Mouse (Mus musculus) heart, embryonic 14.5 days (tissue): Measurements from ENCODE around the gene Trdn. TPM values are rescaled to one million over a fixed set of nuclear protein-coding genes. Genes with fewer than 3 reads are reported as not detected.
A peak's percentile ranks its signal among the peaks of the same experiment; 100 is the strongest.

ENCODE experiments used
- ATAC-seq: fragments of 200-750 bp; cut with Nextera tagmentation; 2 replicates; pipeline ENCODE4 v1.8.0; 2017; ENCODE audit warnings: low read depth, moderate TSS enrichment; ENCODE audit not compliant: insufficient number of reproducible peaks, insufficient read depth, low FRiP score
- H3K27ac ChIP-seq, 2 experiments: fragments of 200-500 bp in 1 of 2; fragments of 300-500 bp in 1 of 2; sonication (generic) in 1 of 2; replicated peaks in 1 of 2; 2 replicates each; pipeline ENCODE4 v1.5.1; 2012 to 2014; ENCODE audit warnings: low read depth in 2 of 2, low read length in 2 of 2, control low read depth in 1 of 2, mild to moderate bottlenecking in 1 of 2, mixed read lengths in 1 of 2; ENCODE audit not compliant: control insufficient read depth in 1 of 2, insufficient read depth in 1 of 2
- H3K27me3 ChIP-seq: fragments of 300-500 bp; sonication (generic); 2 replicates; pipeline ENCODE4 v1.6.1; 2014; ENCODE audit warnings: mild to moderate bottlenecking, low read length, control low read depth; ENCODE audit not compliant: control insufficient read depth, insufficient read depth
- H3K36me3 ChIP-seq: fragments of 300-500 bp; sonication (generic); 2 replicates; pipeline ENCODE4 v1.6.1; 2014; ENCODE audit warnings: mild to moderate bottlenecking, control low read depth, low read length, mixed read lengths; ENCODE audit not compliant: control insufficient read depth, insufficient read depth
- H3K4me1 ChIP-seq, 2 experiments: fragments of 200-500 bp in 1 of 2; fragments of 300-500 bp in 1 of 2; sonication (generic) in 1 of 2; 2 replicates each; pipeline ENCODE4 v1.6.1; 2012 to 2014; ENCODE audit warnings: low read length in 2 of 2, control low read depth in 1 of 2, mixed read lengths in 1 of 2; ENCODE audit not compliant: control insufficient read depth in 2 of 2, insufficient read depth in 2 of 2
- H3K4me2 ChIP-seq: fragments of 300-500 bp; sonication (generic); 2 replicates; pipeline ENCODE4 v1.6.1; 2014; ENCODE audit warnings: mild to moderate bottlenecking, low read length
- H3K4me3 ChIP-seq, 2 experiments: fragments of 200-500 bp in 1 of 2; fragments of 300-500 bp in 1 of 2; sonication (generic) in 1 of 2; 2 replicates each; pipeline ENCODE4 v1.5.1; 2012 to 2014; ENCODE audit warnings: low read length in 2 of 2, mild to moderate bottlenecking in 2 of 2, control low read depth in 1 of 2, low read depth in 1 of 2, moderate library complexity in 1 of 2; ENCODE audit not compliant: control insufficient read depth in 1 of 2, insufficient read depth in 1 of 2
- H3K9ac ChIP-seq: fragments of 300-500 bp; sonication (generic); 2 replicates; pipeline ENCODE4 v1.6.1; 2014; ENCODE audit warnings: mild to moderate bottlenecking, low read length
- H3K9me3 ChIP-seq: fragments of 300-500 bp; sonication (generic); 2 replicates; pipeline ENCODE4 v1.6.1; 2016; ENCODE audit warnings: low read length, control low read depth; ENCODE audit not compliant: control insufficient read depth
- WGBS: fragments of 180-500 bp; shearing (Covaris S2); extraction: QIAGEN DNeasy Blood & Tissue Kit; methylation state at CpG from one replicate; pipeline ENCODE4 v1.1.7; 2014; 5-methylcytosine and 5-hydroxymethylcytosine counted together
- polyA plus RNA-seq: library from polyadenylated mRNA; unstranded; fragments of >200 nt; fragmentation: Nextera tagmentation; extraction: Ambion mirVana; gene quantifications from 2 replicates; pipeline ENCODE4 v1.2.1, GENCODE M21; 2014

Gene Trdn
- polyA plus RNA-seq, 1 experiment from 2014 or later: 304 TPM

- Histone ChIP-seq H3K4me2 (no peak overlapping the region), H3K4me1 (peaks cover 0 to 28% of the 10 kb centered on the region in 2 experiments; a peak in 2 of 4 replicates), H3K9ac (no peak overlapping the region), H3K27me3 (no peaks in the 10 kb centered on the region), H3K27ac (no peak overlapping the region), H3K36me3 (no peaks in the 10 kb centered on the region), H3K4me3 (no peak overlapping the region), H3K9me3 (no peaks in the 10 kb centered on the region)
- no peak for ATAC-seq
Measured at GRCm38 (mm10) chr10:33088403-33088802, 8.0 kb downstream of the Trdn start.

- Histone ChIP-seq H3K27me3 (no peaks in the 10 kb centered on the region), H3K9ac (no peak overlapping the region), H3K36me3 (no peaks in the 10 kb centered on the region), H3K9me3 (no peaks in the 10 kb centered on the region), H3K4me2 (peak overlapping the region; percentile 43), H3K4me3 (no peak overlapping the region), H3K27ac (no peak overlapping the region), H3K4me1 (peaks cover 0 to 28% of the 10 kb centered on the region in 2 experiments; a peak in 2 of 4 replicates)
- WGBS: 19% methylated on average over 1 of the region's 1 CpGs
- ATAC-seq: peak; percentile 69; the same call in 1 of the 2 replicates
Measured at GRCm38 (mm10) chr10:33092400-33092799, 12.0 kb downstream of the Trdn start.

- Histone ChIP-seq H3K36me3 (no peaks in the 10 kb centered on the region), H3K27ac (no peak overlapping the region), H3K9ac (no peak overlapping the region), H3K4me1 (peaks cover 0 to 5% of the 10 kb centered on the region in 2 experiments; a peak in 1 of 4 replicates), H3K4me3 (no peak overlapping the region), H3K4me2 (no peak overlapping the region), H3K9me3 (no peaks in the 10 kb centered on the region), H3K27me3 (no peaks in the 10 kb centered on the region)
- no peak for ATAC-seq
Measured at GRCm38 (mm10) chr10:33107942-33108341, 27.6 kb downstream of the Trdn start.

- no peak overlapping the region for H3K9ac ChIP-seq
- no peaks in the 10 kb centered on the region for H3K9me3 ChIP-seq
- H3K36me3 ChIP-seq: no peaks in the 10 kb centered on the region
- H3K4me3 ChIP-seq: no peak overlapping the region
- H3K4me2 ChIP-seq: no peak overlapping the region
- ATAC-seq: no peak
- H3K27ac ChIP-seq: no peak overlapping the region
- H3K4me1 ChIP-seq: peaks cover 3 to 15% of the 10 kb centered on the region in 2 experiments
- H3K27me3 ChIP-seq: no peaks in the 10 kb centered on the region
Measured at GRCm38 (mm10) chr10:33123028-33123427, 42.7 kb downstream of the Trdn start.

GRCm38 (mm10) chr10:33144911-33145310, 64.6 kb downstream of the Trdn start:
- peaks cover 0 to 3% of the 10 kb centered on the region in 2 experiments; a peak in 1 of 4 replicates for H3K4me1 ChIP-seq
- H3K4me2 ChIP-seq: no peak overlapping the region
- H3K9me3 ChIP-seq: no peaks in the 10 kb centered on the region
- no peak overlapping the region for H3K9ac ChIP-seq
- H3K4me3 ChIP-seq: no peak overlapping the region
- peaks cover 11% of the 10 kb centered on the region; the same call in 1 of the 2 replicates for H3K36me3 ChIP-seq
- H3K27ac ChIP-seq: peak overlapping the region; percentile 59 to 64; a peak in 2 of 4 replicates
- H3K27me3 ChIP-seq: no peaks in the 10 kb centered on the region
- ATAC-seq: no peak
- WGBS: 44% methylated on average over 1 of the region's 1 CpGs

- H3K27ac ChIP-seq: no peak overlapping the region
- H3K9ac ChIP-seq: no peak overlapping the region
- H3K4me1 ChIP-seq: peaks cover 2 to 4% of the 10 kb centered on the region in 2 experiments; a peak in 2 of 4 replicates
- no peak overlapping the region for H3K4me3 ChIP-seq
- H3K4me2 ChIP-seq: no peak overlapping the region
- no peak for ATAC-seq
- no peaks in the 10 kb centered on the region for H3K27me3 ChIP-seq
- no peaks in the 10 kb centered on the region for H3K36me3 ChIP-seq
- no peaks in the 10 kb centered on the region for H3K9me3 ChIP-seq
- WGBS: 49% methylated on average over 2 of the region's 2 CpGs
Measured at GRCm38 (mm10) chr10:33179731-33180631, 99.6 kb downstream of the Trdn start.

- no peak for ATAC-seq
- no peaks in the 10 kb centered on the region for H3K27me3 ChIP-seq
- no peaks in the 10 kb centered on the region; the same call in 1 of the 2 replicates for H3K9me3 ChIP-seq
- H3K4me2 ChIP-seq: no peak overlapping the region
- H3K9ac ChIP-seq: no peak overlapping the region
- WGBS: 85% methylated on average over 1 of the region's 1 CpGs
- H3K36me3 ChIP-seq: peaks cover 12% of the 10 kb centered on the region
- H3K4me3 ChIP-seq: no peak overlapping the region
- H3K27ac ChIP-seq: no peak overlapping the region
- no peaks in the 10 kb centered on the region for H3K4me1 ChIP-seq
Measured at GRCm38 (mm10) chr10:33189031-33189430, 108.7 kb downstream of the Trdn start.
